ENCODE assay signal across 19 mouse cellular contexts in the genomic region with DNA sequence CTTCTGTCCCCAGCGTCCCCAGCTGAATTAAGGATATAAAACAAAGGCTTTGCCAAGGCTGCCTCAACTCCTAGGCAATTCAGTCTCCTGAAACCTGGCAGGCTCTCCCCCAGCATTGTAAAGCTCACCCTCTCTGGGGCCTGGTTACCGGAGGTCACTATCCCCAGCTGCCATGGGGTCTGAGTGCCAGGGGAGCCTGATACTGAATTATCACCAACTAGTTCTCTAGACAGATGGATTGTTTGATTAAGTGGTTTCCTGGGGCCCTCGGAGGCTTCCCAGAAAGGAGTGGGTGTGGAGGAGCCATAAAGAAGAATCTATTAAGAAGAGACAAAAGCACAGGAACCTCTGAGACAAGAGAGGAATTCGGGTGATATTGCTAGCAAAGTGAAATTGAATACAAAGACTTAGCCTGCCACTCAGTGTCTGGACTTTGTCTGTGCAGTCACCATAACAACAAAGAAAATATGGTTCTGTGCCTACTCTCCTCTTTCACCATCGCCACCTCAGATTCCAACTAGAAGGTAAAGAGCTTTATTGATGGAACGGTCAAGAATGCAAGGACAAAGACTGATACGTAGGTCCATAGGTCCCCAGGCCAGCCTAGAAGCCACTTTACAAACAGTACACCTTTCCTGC. TPM values are rescaled to one million over a fixed set of nuclear protein-coding genes. Genes with fewer than 3 reads are reported as not detected.
DNase-seq lines count a peak whose midpoint lies in the region; ATAC-seq lines count a peak whose summit lies in the region.
"Had no signal": no experiment of that assay in that cellular context is flagged by ENCODE, and none has a peak within 500 bp of the region (broad histone marks: within the 10 kb centered on the region; RNA-seq: fewer than 3 reads in every experiment).

No protein-coding gene starts in this region.

- ATAC-seq in hindbrain, embryonic 15.5 days (ENCODE audit: low FRiP score, low read depth): peak; percentile 54; the same call in 1 of the 2 replicates
- no peak for ATAC-seq in hindbrain, embryonic 12.5 days (ENCODE audit: low FRiP score)
- peak; percentile 56; the same call in 1 of the 2 replicates for ATAC-seq in midbrain, embryonic 15.5 days (replicated peaks)
- peak; percentile 50; the same call in 1 of the 2 replicates for ATAC-seq in neural tube, embryonic 15.5 days (ENCODE audit: low FRiP score)
- ATAC-seq: inflammation-experienced regulatory T-cells, adult 6 months had no signal

- H3K27me3 ChIP-seq in hindbrain, embryonic 15.5 days: no peaks in the 10 kb centered on the region
- peaks cover 22% of the 10 kb centered on the region for H3K27me3 ChIP-seq in hindbrain, embryonic 12.5 days
- 0 out of 2 replicates have a peak, but pooled peaks cover 6% of the 10 kb centered on the region for H3K27me3 ChIP-seq in midbrain, embryonic 15.5 days (replicated peaks)
- peaks cover 94% of the 10 kb centered on the region for H3K27me3 ChIP-seq in midbrain, embryonic 10.5 days (ENCODE audit: low read depth, poor library complexity, severe bottlenecking)
- H3K27me3 ChIP-seq in neural tube, embryonic 15.5 days (replicated peaks): no peaks in the 10 kb centered on the region

- no peak overlapping the region for H3K4me3 ChIP-seq in hindbrain, embryonic 15.5 days
- H3K4me3 ChIP-seq in hindbrain, embryonic 12.5 days: no peak overlapping the region
- no peak overlapping the region for H3K4me3 ChIP-seq in midbrain, embryonic 15.5 days
- no peak overlapping the region for H3K4me3 ChIP-seq in midbrain, embryonic 10.5 days
- H3K4me3 ChIP-seq in neural tube, embryonic 15.5 days (replicated peaks): no peak overlapping the region
- H3K4me3 ChIP-seq: embryonic facial prominence, embryonic 13.5 days; forebrain, embryonic 10.5 days; left cerebral cortex, adult 2 months; limb, embryonic 12.5 days; megakaryocyte, embryonic 14.5 days had no signal

- no peaks in the 10 kb centered on the region for H3K4me1 ChIP-seq in hindbrain, embryonic 15.5 days (replicated peaks)
- H3K4me1 ChIP-seq in hindbrain, embryonic 12.5 days: no peaks in the 10 kb centered on the region
- H3K4me1 ChIP-seq in midbrain, embryonic 15.5 days: no peaks in the 10 kb centered on the region
- no peaks in the 10 kb centered on the region for H3K4me1 ChIP-seq in midbrain, embryonic 10.5 days
- H3K4me1 ChIP-seq in neural tube, embryonic 15.5 days: no peaks in the 10 kb centered on the region
- H3K4me1 ChIP-seq: embryonic facial prominence, embryonic 13.5 days; limb, embryonic 12.5 days; megakaryocyte, embryonic 14.5 days had no signal

- H3K27ac ChIP-seq in hindbrain, embryonic 15.5 days (replicated peaks): no peak overlapping the region
- no peak overlapping the region for H3K27ac ChIP-seq in hindbrain, embryonic 12.5 days
- no peak overlapping the region for H3K27ac ChIP-seq in midbrain, embryonic 15.5 days
- H3K27ac ChIP-seq in midbrain, embryonic 10.5 days (replicated peaks): no peak overlapping the region
- no peak overlapping the region for H3K27ac ChIP-seq in neural tube, embryonic 15.5 days (replicated peaks)
- H3K27ac ChIP-seq: embryonic facial prominence, embryonic 13.5 days; forebrain, embryonic 10.5 days; left cerebral cortex, adult 2 months; limb, embryonic 12.5 days had no signal

- no peak overlapping the region for H3K9ac ChIP-seq in hindbrain, embryonic 15.5 days
- no peak overlapping the region for H3K9ac ChIP-seq in hindbrain, embryonic 12.5 days
- H3K9ac ChIP-seq in midbrain, embryonic 15.5 days: no peak overlapping the region
- H3K9ac ChIP-seq in neural tube, embryonic 15.5 days (replicated peaks): no peak overlapping the region
- H3K9ac ChIP-seq: embryonic facial prominence, embryonic 13.5 days; limb, embryonic 12.5 days had no signal

- no peaks in the 10 kb centered on the region for H3K9me3 ChIP-seq in hindbrain, embryonic 15.5 days
- H3K9me3 ChIP-seq in hindbrain, embryonic 12.5 days (replicated peaks): no peaks in the 10 kb centered on the region
- H3K9me3 ChIP-seq in midbrain, embryonic 15.5 days: no peaks in the 10 kb centered on the region
- no peaks in the 10 kb centered on the region for H3K9me3 ChIP-seq in midbrain, embryonic 10.5 days (replicated peaks)
- H3K9me3 ChIP-seq in neural tube, embryonic 15.5 days (replicated peaks): no peaks in the 10 kb centered on the region
- H3K9me3 ChIP-seq: embryonic facial prominence, embryonic 13.5 days; forebrain, embryonic 10.5 days; G1E; limb, embryonic 12.5 days; megakaryocyte, embryonic 14.5 days had no signal

- H3K4me2 ChIP-seq in hindbrain, embryonic 15.5 days: no peak overlapping the region
- no peak overlapping the region for H3K4me2 ChIP-seq in hindbrain, embryonic 12.5 days (replicated peaks)
- H3K4me2 ChIP-seq in midbrain, embryonic 15.5 days: no peak overlapping the region
- H3K4me2 ChIP-seq in neural tube, embryonic 15.5 days: no peak overlapping the region
- H3K4me2 ChIP-seq: embryonic facial prominence, embryonic 13.5 days; limb, embryonic 12.5 days had no signal

- WGBS in hindbrain, embryonic 15.5 days: 52% methylated on average over 7 of the region's 7 CpGs
- 63% methylated on average over 7 of the region's 7 CpGs for WGBS in hindbrain, embryonic 12.5 days
- whole genome bisulfite sequencing in midbrain, embryonic 15.5 days: 61% methylated on average over 7 of the region's 7 CpGs
- 71% methylated on average over 7 of the region's 7 CpGs for WGBS in midbrain, embryonic 10.5 days
- 47% methylated on average over 7 of the region's 7 CpGs for WGBS in neural tube, embryonic 15.5 days

- H3K36me3 ChIP-seq in hindbrain, embryonic 15.5 days: no peaks in the 10 kb centered on the region
- H3K36me3 ChIP-seq in hindbrain, embryonic 12.5 days: no peaks in the 10 kb centered on the region
- H3K36me3 ChIP-seq in midbrain, embryonic 15.5 days (replicated peaks): no peaks in the 10 kb centered on the region
- H3K36me3 ChIP-seq in midbrain, embryonic 10.5 days: no peaks in the 10 kb centered on the region
- no peaks in the 10 kb centered on the region for H3K36me3 ChIP-seq in neural tube, embryonic 15.5 days
- H3K36me3 ChIP-seq: embryonic facial prominence, embryonic 13.5 days; forebrain, embryonic 10.5 days; G1E; limb, embryonic 12.5 days had no signal

- no peak for DNase-seq in midbrain, embryonic 10.5 days (ENCODE audit: low spot score)
- peak; percentile 1 for DNase-seq in embryo, embryonic 10.5 days (ENCODE audit: low spot score)
- no peak for DNase-seq in retina, postnatal 1 day
- DNase-seq in MN1 (ENCODE audit: low spot score): no peak
- DNase-seq: cerebellum, postnatal 25 days; thymus, adult 2 months had no signal

RNA-seq across cellular contexts. Expression of gene Otud6a, which starts 34.5 kb away (rescaled TPM):
- polyA plus RNA-seq in hindbrain, embryonic 15.5 days (2015; fragmentation: Nextera tagmentation; extraction: Ambion mirVana): not detected in 2 replicates
- not detected in 2 replicates for polyA plus RNA-seq in hindbrain, embryonic 12.5 days (2016; fragmentation: Nextera tagmentation; extraction: Ambion mirVana)
- not detected in 2 replicates for polyA plus RNA-seq in midbrain, embryonic 15.5 days (2015; fragmentation: Nextera tagmentation; extraction: Ambion mirVana)
- not detected in 2 replicates for polyA plus RNA-seq in midbrain, embryonic 10.5 days (2016; fragmentation: Nextera tagmentation; extraction: Ambion mirVana)
- not detected in 2 replicates for polyA plus RNA-seq in neural tube, embryonic 15.5 days (2015; fragmentation: Nextera tagmentation; extraction: Ambion mirVana)
- polyA plus RNA-seq: embryonic facial prominence, embryonic 13.5 days; forebrain, embryonic 10.5 days; G1E; heart, postnatal 0 days; inflammation-experienced regulatory T-cells, adult 6 months; limb, embryonic 12.5 days; lung, embryonic 16.5 days; thymus, adult 2 months had no signal

RNA-seq across cellular contexts. Expression of gene Awat2, which starts 48.2 kb away (rescaled TPM):
- 0.08 and 0.16 TPM in 2 replicates for polyA plus RNA-seq in hindbrain, embryonic 15.5 days (2015; fragmentation: Nextera tagmentation; extraction: Ambion mirVana)
- 0.29 and 0.72 TPM in 2 replicates for polyA plus RNA-seq in hindbrain, embryonic 12.5 days (2016; fragmentation: Nextera tagmentation; extraction: Ambion mirVana)
- polyA plus RNA-seq in midbrain, embryonic 15.5 days (2015; fragmentation: Nextera tagmentation; extraction: Ambion mirVana): 0.10 and 0.37 TPM in 2 replicates
- polyA plus RNA-seq in midbrain, embryonic 10.5 days (2016; fragmentation: Nextera tagmentation; extraction: Ambion mirVana): 0.75 and 0.84 TPM in 2 replicates
- polyA plus RNA-seq in neural tube, embryonic 15.5 days (2015; fragmentation: Nextera tagmentation; extraction: Ambion mirVana): 0.12 and 0.22 TPM in 2 replicates
- polyA plus RNA-seq: G1E; heart, postnatal 0 days had no signal
